Mouse (Mus musculus): ENCODE results near the gene Bmp7.

Gene Bmp7

DNA sequence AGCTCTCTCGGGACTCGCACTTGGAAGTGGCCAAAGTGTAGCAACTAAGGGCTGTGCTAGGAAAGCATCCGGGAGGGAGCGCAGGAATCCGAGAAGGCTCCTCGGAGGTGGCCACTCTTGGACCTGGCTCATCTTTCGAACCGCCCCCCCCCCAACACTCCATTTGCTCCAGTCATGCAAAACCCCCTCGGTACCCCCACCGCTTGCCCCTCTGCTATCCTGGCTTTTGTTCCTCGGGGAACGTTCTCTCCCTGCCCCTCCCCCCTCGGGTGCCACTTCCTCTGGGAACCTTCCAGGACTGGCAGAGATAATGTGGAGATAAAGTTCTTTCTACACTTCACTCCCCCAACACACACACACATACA lies 660 bp upstream of the Bmp7 start:
- DNase-seq (ENCODE audit: low spot score) = no peak

DNA sequence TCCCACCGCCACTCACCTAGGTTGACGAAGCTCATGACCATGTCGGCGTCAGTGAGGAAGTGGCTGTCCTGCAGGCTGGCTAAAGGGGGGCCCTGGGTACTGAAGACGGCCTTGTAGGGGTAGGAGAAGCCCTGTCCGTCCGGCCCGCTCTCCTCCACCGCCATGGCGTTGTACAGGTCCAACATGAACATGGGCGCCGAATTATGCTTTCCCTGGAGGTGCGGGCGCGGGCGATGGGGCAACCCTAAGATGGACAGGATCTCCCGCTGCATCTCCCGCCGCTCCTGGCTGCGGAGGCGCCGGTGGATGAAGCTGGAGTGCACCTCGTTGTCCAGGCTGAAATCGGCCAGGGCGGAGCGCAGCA lies 500 bp downstream of the Bmp7 start:
- no peak for DNase-seq (ENCODE audit: low spot score)

DNA sequence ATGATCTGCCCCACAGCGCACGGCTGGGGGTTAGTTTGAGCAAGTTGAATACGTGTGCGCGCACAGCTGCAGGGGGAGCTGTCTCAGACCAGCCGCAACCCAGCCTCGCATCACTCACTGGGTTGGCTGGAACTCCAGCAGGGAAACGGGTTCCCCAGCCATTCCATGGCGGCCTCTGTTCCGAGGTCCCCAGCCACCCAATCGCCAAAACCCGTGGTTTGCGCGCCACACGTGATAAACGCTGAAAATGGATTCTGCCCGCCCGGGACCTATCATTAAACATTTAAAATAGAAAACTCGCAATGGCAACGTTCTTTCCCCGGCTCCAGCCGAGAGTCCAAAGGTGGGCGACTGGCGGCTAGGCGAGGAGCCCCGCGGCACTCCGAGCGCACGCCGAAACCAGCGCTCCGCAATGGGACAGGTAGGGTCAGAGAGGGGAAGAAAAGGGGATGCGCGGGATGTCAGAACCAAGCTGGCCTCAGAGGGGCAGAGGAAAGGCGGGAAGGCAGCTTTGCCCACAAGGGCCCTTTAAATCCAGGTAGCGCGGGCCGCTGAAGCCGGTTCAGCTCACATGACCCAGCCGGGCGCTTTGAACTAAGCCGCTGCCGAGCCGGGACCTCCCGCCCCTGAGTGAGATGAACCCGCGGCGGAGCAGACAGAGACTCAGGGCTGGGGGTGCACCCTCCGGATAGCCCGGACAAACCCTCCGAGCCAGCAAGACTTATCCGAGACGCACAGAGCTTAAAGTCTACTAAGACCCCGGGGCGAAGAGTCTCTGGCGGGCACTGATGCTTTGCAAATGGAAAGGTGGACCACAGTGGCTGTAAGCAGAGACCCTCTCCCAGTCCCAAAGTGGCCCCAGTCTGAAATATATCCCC lies 1.1 kb downstream of the Bmp7 start:
- peak; percentile 38 for DNase-seq (ENCODE audit: low spot score)

DNA sequence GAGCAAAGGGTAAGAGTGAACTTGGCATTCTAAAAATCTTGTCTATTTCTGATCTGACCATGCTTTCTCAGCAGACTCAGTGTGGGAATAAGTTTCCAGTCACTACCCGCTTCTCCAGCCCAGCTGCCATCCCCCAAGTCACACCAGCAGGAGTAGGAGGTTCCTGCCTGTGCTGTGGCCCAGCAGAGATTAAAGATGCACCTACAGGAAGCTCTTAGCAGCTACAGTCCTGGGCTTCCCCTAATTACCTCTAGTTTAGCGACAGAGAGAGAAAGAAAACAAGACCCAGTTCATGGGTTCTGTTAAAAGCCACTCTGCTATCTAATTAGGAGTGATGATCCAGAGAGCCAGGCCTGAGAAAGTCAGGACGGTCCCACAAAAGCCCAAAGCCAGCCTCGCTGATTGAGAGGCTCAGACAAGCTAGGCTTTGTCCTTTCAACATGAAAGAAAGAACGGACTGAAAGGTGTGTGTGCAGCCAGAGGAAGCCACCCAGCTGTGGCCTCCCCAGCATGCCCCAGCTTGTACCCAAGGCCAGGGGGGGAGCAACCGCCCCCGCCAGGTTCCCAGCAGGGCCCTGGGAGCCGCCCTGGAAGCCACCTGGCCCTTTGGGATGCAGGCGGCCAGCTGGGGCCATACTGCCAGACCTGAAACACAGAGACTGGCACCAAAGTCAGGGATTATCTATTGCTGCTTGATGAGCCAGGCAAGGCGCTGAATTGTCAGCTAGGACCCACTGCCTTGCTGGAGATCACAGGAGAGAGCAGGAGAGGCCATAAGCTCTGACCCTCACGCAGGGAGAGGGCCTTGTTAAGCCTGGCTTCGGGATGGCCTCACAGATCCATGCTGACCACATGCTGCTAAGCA lies 2.6 kb downstream of the Bmp7 start:
- no peak for DNase-seq (ENCODE audit: low spot score)

DNA sequence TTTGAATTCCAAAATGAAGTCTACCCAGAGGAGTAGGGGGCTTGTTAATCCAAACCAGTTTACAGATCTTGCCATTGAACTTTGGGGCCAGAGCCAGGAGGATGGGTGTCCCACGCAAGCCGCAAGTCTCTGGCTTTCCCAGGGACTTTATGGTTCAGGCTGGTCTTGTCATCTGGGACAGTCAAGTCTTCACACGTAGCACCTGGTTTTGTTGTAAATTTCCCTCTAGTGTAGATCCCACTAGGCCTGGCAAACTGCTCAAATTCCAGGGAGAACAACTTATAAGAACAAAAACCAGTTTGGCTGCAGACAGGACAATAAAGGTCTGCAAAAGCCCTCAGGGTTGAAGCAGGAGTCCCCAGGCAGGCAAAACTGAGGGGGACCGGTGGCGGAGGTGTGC lies 3.3 kb downstream of the Bmp7 start:
- no peak for DNase-seq (ENCODE audit: low spot score)

DNA sequence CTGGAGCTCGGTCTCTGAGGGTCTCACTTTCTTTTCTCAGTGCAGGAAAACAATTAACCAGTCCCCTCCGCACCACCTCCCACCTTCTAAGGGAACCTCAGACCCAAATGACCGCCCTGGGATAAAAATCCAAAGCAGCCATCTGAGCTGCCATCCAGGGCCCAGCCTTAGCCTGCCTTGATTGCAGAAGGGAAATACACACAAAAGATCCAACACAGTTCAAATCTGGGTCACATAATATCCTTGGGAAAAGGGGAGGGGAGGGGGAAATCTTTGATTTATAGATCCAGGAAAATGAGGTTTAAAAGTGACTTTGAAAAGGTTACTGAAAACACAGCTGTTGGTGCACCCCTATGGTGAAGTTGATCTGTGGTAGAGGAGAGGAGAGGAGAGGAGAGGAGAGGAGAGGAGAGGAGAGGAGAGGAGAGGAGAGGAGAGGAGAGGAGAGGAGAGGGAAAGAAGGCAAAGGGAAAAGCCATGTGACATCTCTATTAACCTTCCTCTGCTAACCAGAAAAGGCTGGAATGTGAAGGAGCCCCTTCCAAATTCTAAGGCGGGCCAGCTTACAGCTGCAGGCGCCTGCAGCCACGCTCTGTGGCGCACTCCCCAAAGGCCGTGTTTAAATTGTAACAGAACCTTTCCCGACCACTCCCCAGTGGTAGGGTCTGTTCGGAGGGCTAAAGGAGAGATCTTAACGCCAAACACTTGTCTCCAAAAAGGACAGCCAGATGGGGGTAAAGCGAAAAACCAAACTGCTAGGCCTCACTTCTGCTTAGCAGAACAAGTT lies 4.2 kb downstream of the Bmp7 start:
- no peak for DNase-seq (ENCODE audit: low spot score)

DNA sequence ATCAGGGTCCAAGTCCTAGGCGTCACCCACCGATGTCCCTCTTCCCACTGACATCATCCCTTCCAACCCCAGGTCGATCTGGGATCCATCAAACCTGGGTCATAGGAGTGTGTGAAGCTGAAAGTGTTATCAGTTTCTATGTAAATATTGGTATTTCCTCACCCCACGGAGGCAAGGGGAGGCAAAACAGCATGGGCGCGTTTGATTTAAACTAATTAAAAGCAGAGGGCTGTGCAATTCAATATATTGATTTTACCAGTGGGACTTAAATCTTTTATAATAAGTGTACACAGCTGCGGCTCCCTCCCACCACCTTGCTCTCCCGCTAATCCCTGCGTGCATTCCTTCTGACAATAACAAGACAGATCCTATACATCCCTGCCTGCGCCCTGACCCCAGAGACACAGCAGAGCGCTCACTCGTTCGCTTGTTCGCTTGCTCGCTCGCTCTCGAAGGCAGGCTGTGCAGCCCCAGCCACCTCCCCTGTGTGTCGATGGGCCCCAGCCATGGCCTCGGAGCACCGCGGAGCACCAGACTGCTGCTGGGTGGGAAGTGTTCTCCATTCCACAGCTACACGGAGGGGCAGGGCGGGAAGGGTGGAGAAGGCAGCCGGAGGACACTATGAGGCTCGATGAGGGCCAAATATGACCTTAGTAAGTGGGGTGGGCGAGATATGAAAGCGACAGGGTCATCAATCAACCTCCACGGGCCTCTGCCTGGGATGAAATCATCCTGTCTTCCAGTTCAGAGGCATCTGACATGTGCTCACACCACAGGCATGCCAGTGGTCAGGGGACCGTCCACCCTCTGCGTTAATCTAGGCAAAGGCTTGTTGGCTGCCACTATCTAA lies 5.0 kb downstream of the Bmp7 start:
- no peak for DNase-seq (ENCODE audit: low spot score)

DNA sequence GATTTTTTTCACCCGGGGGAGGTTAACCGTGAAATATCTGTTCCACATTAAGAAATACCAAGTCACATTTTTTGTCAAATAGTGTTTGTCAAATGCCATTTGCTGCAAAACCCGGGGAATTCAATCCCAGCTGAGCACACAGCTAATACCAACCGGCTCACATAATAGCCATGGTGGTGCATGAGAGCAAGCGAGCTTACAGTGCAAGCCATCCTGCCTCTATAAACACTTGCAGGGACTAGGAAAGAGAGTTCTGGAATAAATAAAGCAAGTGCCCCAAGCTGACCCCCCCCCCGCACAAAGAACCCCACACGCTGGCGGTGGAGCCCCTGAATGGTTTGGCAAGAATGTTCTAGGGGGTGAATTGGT lies 5.7 kb downstream of the Bmp7 start:
- DNase-seq (ENCODE audit: low spot score) = no peak

DNA sequence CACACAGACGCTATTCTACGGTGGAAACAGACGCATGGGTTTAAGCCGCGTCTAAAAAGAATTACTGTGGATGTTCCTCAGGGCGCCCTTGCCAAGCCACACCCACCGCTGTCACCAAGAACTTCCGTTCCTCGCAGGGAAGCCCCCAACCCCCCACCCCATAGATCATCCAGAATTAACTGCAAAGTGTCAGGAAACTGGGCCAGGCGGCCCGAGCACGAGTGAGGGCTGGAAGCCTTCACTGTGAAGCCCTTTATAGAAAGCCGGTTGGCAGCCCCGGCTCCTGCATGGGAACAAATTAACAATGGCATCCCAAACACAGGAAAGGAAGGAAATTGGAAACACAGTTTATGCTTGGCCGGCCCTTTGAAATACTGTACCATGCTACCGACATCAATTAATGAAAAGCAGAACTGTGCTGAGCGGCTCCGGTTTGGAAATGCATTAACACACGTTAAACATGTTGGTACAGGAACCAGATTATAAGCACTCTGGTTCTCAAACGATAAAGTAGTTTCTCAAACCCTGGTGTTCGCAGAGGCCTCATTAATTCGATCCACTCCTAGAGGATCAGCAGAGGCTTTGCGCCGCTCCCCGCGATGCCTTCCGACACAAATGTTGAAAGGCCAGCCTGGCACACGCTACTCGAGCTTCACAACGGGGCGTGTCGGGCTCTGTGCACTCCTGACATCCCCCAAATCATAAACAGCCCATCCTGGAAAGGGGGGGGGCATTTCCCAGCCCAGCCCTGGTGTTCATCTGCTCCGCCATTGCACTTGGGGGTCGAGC lies 6.3 kb downstream of the Bmp7 start:
- no peak for DNase-seq (ENCODE audit: low spot score)

DNA sequence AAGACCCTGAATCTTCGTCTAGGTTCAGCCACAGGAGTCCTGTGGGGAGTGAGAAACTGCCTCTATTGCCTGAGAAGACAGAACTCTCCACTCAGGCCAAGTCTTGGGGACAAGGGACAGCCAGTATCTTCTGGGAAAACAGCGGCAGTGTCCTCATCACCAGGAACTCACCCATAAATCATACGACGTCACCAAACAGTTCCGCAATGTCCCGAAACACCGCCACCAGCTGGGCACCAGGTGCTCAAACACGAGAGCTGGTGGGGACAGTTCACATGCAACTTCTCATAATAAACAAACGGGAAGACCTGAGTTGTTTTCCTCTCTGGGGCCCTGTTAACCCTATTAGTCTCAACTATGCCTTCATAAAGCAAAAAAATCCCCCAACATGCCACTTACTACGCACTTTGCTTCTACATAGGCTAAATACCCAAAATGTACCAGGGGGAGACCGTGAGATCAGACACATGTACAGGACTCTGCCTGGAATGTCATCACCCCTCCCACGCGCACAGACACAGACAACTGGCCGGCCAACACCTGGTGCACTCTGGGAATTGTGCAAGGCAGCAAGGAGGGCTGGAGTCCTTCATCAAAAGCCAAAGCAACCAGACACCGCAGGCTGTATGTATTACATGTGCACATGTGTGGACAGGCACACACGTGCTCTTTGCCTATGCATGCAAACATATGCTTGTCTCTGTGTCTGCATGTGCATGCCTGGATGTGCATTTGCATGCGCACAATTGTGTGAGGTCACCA lies 8.8 kb downstream of the Bmp7 start:
- DNase-seq (ENCODE audit: low spot score) = no peak

DNA sequence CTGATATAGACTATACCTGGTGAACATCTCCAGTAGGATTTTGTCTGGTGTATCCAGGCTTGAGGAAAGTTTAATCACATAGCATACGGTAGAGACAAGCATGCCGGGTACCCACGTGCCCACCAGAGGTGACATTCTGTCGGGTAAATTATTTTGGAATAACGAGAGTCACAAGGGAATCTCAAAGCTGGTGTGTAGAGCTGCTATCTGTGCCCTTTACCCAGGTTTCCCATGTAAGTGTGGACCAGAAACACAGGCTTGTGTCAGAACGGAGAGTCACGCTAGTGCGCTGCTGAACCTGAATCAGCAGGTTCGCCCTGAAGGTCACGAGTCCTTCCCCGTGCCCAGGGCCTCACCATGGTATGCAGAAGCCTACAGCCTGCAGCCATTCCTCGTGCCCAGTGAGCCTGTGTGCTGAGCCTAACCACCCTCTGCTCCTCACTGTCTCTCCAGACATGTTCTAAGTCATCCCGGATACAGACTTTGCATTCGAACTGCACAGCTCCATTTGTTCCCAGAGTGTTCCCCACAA lies 10.2 kb downstream of the Bmp7 start:
- DNase-seq (ENCODE audit: low spot score) = no peak

DNA sequence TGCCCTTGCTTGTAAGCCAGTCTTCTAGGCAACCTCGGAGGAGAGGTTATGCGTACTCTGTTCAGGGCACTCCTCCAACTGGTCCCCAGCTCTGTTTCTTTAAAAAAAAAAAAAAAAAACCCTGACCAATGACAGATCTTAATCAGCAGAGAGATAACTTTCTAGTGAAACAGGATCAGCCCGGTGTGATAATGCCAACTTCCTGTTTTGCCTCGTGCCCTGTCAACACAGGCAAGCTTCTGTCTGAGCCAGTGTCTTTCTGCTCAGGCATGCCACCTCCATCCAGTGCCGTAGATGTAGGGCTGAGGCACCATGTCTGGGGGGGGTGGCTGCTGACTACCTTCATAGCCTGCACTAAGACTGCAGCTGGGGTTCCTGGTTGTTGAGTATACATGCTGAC lies 12.5 kb downstream of the Bmp7 start:
- no peak for DNase-seq (ENCODE audit: low spot score)

DNA sequence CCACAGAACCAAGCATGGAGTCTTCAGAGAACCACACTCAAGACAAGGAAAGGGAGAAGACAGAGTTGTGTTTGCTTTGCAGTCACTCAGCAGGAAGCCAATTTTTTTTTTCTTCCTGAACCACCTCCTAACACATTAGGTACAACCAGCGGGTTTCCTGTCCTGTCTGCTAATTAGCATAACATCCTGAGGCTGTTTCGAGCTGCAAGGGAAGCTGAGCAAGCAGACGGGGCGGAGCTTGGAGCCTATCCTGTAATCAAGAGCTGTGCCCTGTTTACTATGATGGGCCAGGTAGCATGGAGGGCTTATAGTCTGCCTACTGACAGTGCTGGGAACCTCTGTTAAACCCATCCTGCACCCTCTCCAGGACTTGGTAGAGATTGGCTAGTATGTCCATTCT lies 13.8 kb downstream of the Bmp7 start:
- no peak for DNase-seq (ENCODE audit: low spot score)

DNA sequence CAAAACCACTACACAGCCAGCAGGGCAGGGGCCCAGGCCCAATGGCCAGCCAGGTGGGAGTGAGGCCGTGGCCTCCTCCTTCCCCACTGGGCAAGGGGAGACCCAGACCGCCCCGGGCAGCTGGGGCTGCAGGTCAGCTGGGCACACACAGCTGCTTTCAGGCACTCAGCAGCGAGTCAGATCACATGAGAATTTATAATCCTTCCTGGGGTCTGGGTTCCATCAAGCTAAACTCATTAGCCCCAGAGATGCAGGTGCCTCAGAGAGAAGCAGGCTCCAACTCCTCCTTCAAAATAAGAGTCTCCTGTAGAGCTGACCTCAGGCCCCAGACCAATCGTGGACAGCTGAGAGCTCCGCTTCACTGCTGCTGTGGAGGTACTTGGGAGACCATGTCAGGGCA lies 15.2 kb downstream of the Bmp7 start:
- no peak for DNase-seq (ENCODE audit: low spot score)

DNA sequence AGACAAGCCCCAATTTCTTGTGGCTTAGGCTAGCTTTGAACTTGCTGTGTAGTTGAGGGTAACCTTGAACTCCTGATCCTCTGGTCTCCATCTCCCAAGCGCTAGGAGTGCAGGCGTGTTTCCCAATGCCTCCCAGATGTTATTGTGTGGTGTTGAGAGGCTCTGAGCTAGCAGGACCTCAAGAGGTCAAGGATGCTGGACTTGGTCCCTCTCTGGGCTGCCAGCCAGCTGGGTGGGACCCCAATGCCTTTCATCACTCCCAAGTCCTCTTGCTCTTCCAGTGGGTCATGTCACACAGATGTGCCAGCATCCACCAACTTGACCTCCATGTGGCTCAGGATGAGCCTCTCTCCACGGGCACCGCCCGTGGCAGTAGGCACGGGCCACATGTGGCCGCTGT lies 16.9 kb downstream of the Bmp7 start:
- no peak for DNase-seq (ENCODE audit: low spot score)

DNA sequence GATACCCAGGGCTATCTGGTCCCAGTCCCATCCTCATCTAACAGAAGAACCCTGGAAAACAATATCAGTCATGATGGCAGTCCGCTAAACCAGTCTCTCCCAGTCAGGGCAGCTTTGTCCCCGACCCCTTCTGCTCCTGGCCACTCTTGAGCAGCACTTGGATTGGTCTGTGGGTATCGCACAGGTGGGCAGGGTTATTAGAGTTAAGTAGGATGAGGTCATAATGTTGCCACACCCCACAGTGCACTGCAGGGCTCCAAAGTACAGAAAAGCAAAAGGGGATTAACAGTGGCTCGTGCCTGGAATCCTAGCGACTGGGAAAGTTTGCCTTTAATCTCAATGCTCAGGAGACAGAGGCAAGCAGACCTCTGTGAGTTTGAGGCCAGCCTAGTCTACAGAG lies 17.5 kb downstream of the Bmp7 start:
- DNase-seq (ENCODE audit: low spot score) = no peak

DNA sequence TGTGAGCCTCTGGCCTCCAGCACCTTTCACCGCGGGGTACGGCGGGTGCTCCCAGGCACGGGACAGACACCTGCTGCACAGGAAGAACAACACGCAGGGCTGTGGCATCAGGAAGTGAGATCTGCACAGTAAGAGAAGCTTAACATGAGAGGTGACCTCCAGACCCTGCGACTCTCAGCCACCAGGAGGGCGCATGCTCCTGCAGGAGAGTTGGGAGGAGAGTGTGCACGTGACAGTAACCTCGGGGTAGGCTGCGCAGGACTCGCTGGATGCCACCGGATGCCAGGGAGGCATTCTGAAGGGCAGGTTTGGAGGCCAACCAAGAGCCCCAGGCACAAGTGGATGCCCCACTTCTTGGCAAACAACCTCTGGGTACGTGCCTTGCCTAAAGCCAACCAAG lies 26.1 kb downstream of the Bmp7 start:
- no peak for DNase-seq (ENCODE audit: low spot score)

DNA sequence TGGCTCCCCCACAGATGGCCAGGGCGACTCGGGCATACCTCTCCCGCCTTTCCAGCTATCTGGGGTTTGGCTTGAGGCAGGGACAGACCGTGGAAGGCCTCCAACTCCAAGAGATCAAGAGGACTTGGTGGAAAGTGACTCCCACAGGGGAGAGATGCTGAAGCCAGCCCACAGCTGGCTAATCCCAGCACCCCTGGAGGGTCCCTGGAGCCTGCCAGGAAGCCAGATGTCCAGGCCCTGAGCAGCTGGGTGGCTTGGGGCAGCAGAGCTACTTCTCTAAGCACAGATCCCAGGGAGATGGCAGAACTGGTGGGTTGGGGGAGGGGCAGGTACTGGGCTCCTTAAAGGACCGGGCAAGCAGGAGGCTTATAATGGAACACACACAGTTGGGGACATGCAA lies 28.4 kb downstream of the Bmp7 start:
- no peak for DNase-seq (ENCODE audit: low spot score)

DNA sequence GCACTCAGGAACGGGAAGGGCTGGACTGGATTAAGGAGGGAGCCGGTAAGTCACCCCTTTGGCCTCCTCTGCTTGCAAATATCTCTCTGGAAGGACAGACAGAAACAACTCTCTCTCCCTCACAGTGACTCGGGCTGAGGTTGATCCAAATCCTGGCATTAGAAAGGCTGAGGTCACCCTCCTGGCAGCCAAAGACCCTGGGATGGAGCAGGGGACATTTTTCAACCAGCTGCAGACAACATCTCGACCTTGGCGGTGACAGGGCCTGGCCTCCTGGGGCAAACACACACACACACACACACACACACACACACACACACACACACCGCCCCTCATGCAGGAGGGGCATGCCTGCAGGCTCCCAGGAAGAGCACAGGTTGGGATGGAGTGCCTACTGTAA lies 29.0 kb downstream of the Bmp7 start:
- DNase-seq (ENCODE audit: low spot score) = no peak

DNA sequence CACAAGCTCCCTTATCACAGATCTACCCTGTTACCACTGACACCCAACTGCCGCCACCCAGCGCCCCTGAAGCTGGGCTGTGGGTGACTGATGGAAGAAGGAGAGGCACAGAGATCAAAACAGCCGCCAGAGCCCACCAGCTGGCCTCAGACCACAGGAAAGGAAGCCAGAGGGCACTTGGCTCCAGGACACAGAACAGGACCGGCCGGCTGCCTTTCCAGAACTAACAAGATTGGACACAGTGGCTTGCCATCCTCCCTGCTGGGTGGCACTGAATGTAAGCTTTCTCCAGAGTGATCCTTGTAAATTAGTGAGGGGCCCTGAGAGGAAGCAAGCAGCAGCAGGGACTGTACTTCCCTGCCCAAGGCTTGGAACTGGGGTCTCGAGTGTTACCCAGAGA lies 30.7 kb downstream of the Bmp7 start:
- DNase-seq (ENCODE audit: low spot score) = no peak

All from urinary bladder, postnatal 25 days (tissue).